Mouse (Mus musculus) neural tube, embryonic 12.5 days (tissue): Measurements from ENCODE around the gene Slc22a2. TPM values are rescaled to one million over a fixed set of nuclear protein-coding genes. Genes with fewer than 3 reads are reported as not detected.
"Not testable (repeated sequence)": the region's sequence is repeated elsewhere in the genome, so short reads cannot be mapped to it uniquely, and the experiment has no call there.

ENCODE experiments used
- ATAC-seq: fragments of 200-750 bp; cut with Nextera tagmentation; 2 replicates; pipeline ENCODE4 v1.8.0; 2017; ENCODE audit warnings: low read depth, mild to moderate bottlenecking, moderate TSS enrichment, moderate library complexity; ENCODE audit not compliant: low FRiP score
- H3K27ac ChIP-seq: fragments of 300-500 bp; sonication (generic); 2 replicates; pipeline ENCODE4 v1.5.1; 2016
- H3K27me3 ChIP-seq: fragments of 300-500 bp; sonication (generic); replicated peaks from 2 replicates; pipeline ENCODE4 v1.6.1; 2016; ENCODE audit warnings: mild to moderate bottlenecking
- H3K36me3 ChIP-seq: fragments of 300-500 bp; sonication (generic); 2 replicates; pipeline ENCODE4 v1.6.1; 2016; ENCODE audit warnings: mild to moderate bottlenecking
- H3K4me1 ChIP-seq: fragments of 300-500 bp; sonication (generic); 2 replicates; pipeline ENCODE4 v1.6.1; 2016
- H3K4me2 ChIP-seq: fragments of 300-500 bp; sonication (generic); replicated peaks from 2 replicates; pipeline ENCODE4 v1.6.1; 2016; ENCODE audit warnings: mild to moderate bottlenecking
- H3K4me3 ChIP-seq: fragments of 300-500 bp; sonication (generic); 2 replicates; pipeline ENCODE4 v1.5.1; 2016
- H3K9ac ChIP-seq: fragments of 300-500 bp; sonication (generic); 2 replicates; pipeline ENCODE4 v1.6.1; 2016; ENCODE audit warnings: mild to moderate bottlenecking
- H3K9me3 ChIP-seq: fragments of 300-500 bp; sonication (generic); 2 replicates; pipeline ENCODE4 v1.6.1; 2016; ENCODE audit warnings: mild to moderate bottlenecking
- WGBS: fragments of 180-500 bp; shearing (Covaris S2); methylation state at CpG from one replicate; pipeline ENCODE4 v1.1.7; 2016; 5-methylcytosine and 5-hydroxymethylcytosine counted together
- polyA plus RNA-seq: library from polyadenylated mRNA; unstranded; fragments of >200 nt; fragmentation: Nextera tagmentation; extraction: Ambion mirVana; gene quantifications from 2 replicates; pipeline ENCODE4 v1.2.1, GENCODE M21; 2016

Gene Slc22a2
- 0.09 TPM in 1 of 2 replicates, not detected in the other for polyA plus RNA-seq

GRCm38 (mm10) chr17:12583991-12584390 is at the start of gene Slc22a2:
Slc22a2 (plus strand) TSS chr17:12584132.
- WGBS = 76% methylated on average over 10 of the region's 10 CpGs
- Histone ChIP-seq H3K27ac (no peak within 1 kb of the TSS), H3K4me1 (0 out of 2 replicates have a peak, but pooled peaks cover 5% of the 10 kb centered on the region), H3K27me3 (no peaks in the 10 kb centered on the region), H3K9me3 (no peaks in the 10 kb centered on the region), H3K4me3 (no peak within 1 kb of the TSS), H3K9ac (no peak within 1 kb of the TSS), H3K36me3 (no peaks in the 10 kb centered on the region), H3K4me2 (no peak within 1 kb of the TSS)
- no peak for ATAC-seq

- no peak overlapping the region for H3K27ac ChIP-seq
Observed at GRCm38 (mm10) chr17:12534353-12535145, 49.4 kb upstream of the Slc22a2 start.

GRCm38 (mm10) chr17:12562215-12562614 is 21.7 kb upstream of the Slc22a2 start:
- 80% methylated on average over 4 of the region's 4 CpGs for WGBS
- Histone ChIP-seq H3K4me2 (no peak overlapping the region), H3K9me3 (peaks cover 16% of the 10 kb centered on the region), H3K4me1 (no peaks in the 10 kb centered on the region), H3K27ac (no peak overlapping the region), H3K27me3 (no peaks in the 10 kb centered on the region), H3K4me3 (no peak overlapping the region), H3K36me3 (no peaks in the 10 kb centered on the region), H3K9ac (no peak overlapping the region)
- ATAC-seq = no peak

More at GRCm38 (mm10) chr17:12534353-12535145, 49.4 kb upstream of the Slc22a2 start:
- no peak overlapping the region for H3K4me3 ChIP-seq
- no peak for ATAC-seq
- H3K4me1 ChIP-seq = no peaks in the 10 kb centered on the region
- 58% methylated on average over 13 of the region's 13 CpGs for WGBS
- no peak overlapping the region for H3K9ac ChIP-seq
- H3K4me2 ChIP-seq = no peak overlapping the region
- no peaks in the 10 kb centered on the region for H3K36me3 ChIP-seq
- H3K9me3 ChIP-seq = no peaks in the 10 kb centered on the region
- H3K27me3 ChIP-seq = no peaks in the 10 kb centered on the region

GRCm38 (mm10) chr17:12564481-12565000 is 19.4 kb upstream of the Slc22a2 start:
- not testable (repeated sequence) for ATAC-seq, H3K27ac ChIP-seq
- WGBS = 84% methylated on average over 6 of the region's 6 CpGs

GRCm38 (mm10) chr17:12565443-12565842 is 18.5 kb upstream of the Slc22a2 start:
- ATAC-seq = no peak
- Histone ChIP-seq H3K36me3 (no peaks in the 10 kb centered on the region), H3K9me3 (no peaks in the 10 kb centered on the region), H3K27ac (no peak overlapping the region), H3K4me1 (no peaks in the 10 kb centered on the region), H3K4me3 (no peak overlapping the region), H3K4me2 (no peak overlapping the region), H3K9ac (no peak overlapping the region), H3K27me3 (no peaks in the 10 kb centered on the region)
- WGBS = 92% methylated on average over 6 of the region's 6 CpGs

More at GRCm38 (mm10) chr17:12564481-12565000, 19.4 kb upstream of the Slc22a2 start:
- not testable (repeated sequence) for H3K4me2 ChIP-seq, H3K4me3 ChIP-seq, H3K36me3 ChIP-seq, H3K27me3 ChIP-seq, H3K9ac ChIP-seq, H3K4me1 ChIP-seq, H3K9me3 ChIP-seq

- H3K9me3 ChIP-seq = no peaks in the 10 kb centered on the region
- WGBS = 86% methylated on average over 6 of the region's 6 CpGs
Observed at GRCm38 (mm10) chr17:12571316-12571715, 12.6 kb upstream of the Slc22a2 start.

GRCm38 (mm10) chr17:12571924-12572463 is 11.9 kb upstream of the Slc22a2 start:
- Histone ChIP-seq H3K27me3 (no peaks in the 10 kb centered on the region), H3K9ac (no peak overlapping the region), H3K36me3 (no peaks in the 10 kb centered on the region), H3K4me3 (no peak overlapping the region), H3K4me1 (no peaks in the 10 kb centered on the region), H3K27ac (no peak overlapping the region), H3K9me3 (no peaks in the 10 kb centered on the region), H3K4me2 (no peak overlapping the region)
- no peak for ATAC-seq
- 77% methylated on average over 9 of the region's 9 CpGs for WGBS

More at GRCm38 (mm10) chr17:12571316-12571715, 12.6 kb upstream of the Slc22a2 start:
- Histone ChIP-seq H3K27me3 (no peaks in the 10 kb centered on the region), H3K4me1 (no peaks in the 10 kb centered on the region), H3K4me2 (no peak overlapping the region), H3K36me3 (no peaks in the 10 kb centered on the region), H3K9ac (no peak overlapping the region), H3K27ac (no peak overlapping the region), H3K4me3 (no peak overlapping the region)
- ATAC-seq = no peak

GRCm38 (mm10) chr17:12575391-12575790 is 8.5 kb upstream of the Slc22a2 start:
- Histone ChIP-seq H3K27ac (no peak overlapping the region), H3K27me3 (no peaks in the 10 kb centered on the region), H3K36me3 (no peaks in the 10 kb centered on the region), H3K4me2 (no peak overlapping the region), H3K9me3 (no peaks in the 10 kb centered on the region), H3K9ac (no peak overlapping the region), H3K4me1 (no peaks in the 10 kb centered on the region), H3K4me3 (no peak overlapping the region)
- ATAC-seq = no peak
- WGBS = 85% methylated on average over 6 of the region's 6 CpGs

GRCm38 (mm10) chr17:12577096-12577495 is 6.8 kb upstream of the Slc22a2 start:
- no peak for ATAC-seq
- no peaks in the 10 kb centered on the region for H3K9me3 ChIP-seq
- WGBS = 92% methylated on average over 7 of the region's 7 CpGs
- no peak overlapping the region for H3K27ac ChIP-seq
- no peak overlapping the region for H3K9ac ChIP-seq
- no peaks in the 10 kb centered on the region for H3K27me3 ChIP-seq
- H3K4me2 ChIP-seq = no peak overlapping the region
- no peaks in the 10 kb centered on the region for H3K4me1 ChIP-seq
- H3K4me3 ChIP-seq = no peak overlapping the region
- no peaks in the 10 kb centered on the region for H3K36me3 ChIP-seq

GRCm38 (mm10) chr17:12585366-12585765 is 1.4 kb downstream of the Slc22a2 start:
- no peak for ATAC-seq
- no peaks in the 10 kb centered on the region for H3K36me3 ChIP-seq
- WGBS = 88% methylated on average over 2 of the region's 2 CpGs
- no peak overlapping the region for H3K4me2 ChIP-seq
- H3K9ac ChIP-seq = no peak overlapping the region
- H3K27ac ChIP-seq = no peak overlapping the region
- H3K27me3 ChIP-seq = no peaks in the 10 kb centered on the region
- H3K4me1 ChIP-seq = 0 out of 2 replicates have a peak, but pooled peaks cover 7% of the 10 kb centered on the region
- H3K4me3 ChIP-seq = no peak overlapping the region
- H3K9me3 ChIP-seq = no peaks in the 10 kb centered on the region

GRCm38 (mm10) chr17:12586966-12587365 is 3.0 kb downstream of the Slc22a2 start:
- no peak overlapping the region for H3K27ac ChIP-seq
- H3K4me2 ChIP-seq = no peak overlapping the region
- H3K9ac ChIP-seq = no peak overlapping the region
- 77% methylated on average over 11 of the region's 11 CpGs for WGBS
- H3K36me3 ChIP-seq = no peaks in the 10 kb centered on the region
- H3K4me3 ChIP-seq = no peak overlapping the region
- no peaks in the 10 kb centered on the region for H3K9me3 ChIP-seq
- H3K27me3 ChIP-seq = no peaks in the 10 kb centered on the region
- H3K4me1 ChIP-seq = 0 out of 2 replicates have a peak, but pooled peaks cover 7% of the 10 kb centered on the region
- no peak for ATAC-seq

- Histone ChIP-seq H3K4me2 (no peak overlapping the region), H3K4me1 (0 out of 2 replicates have a peak, but pooled peaks cover 7% of the 10 kb centered on the region), H3K36me3 (no peaks in the 10 kb centered on the region), H3K9me3 (no peaks in the 10 kb centered on the region; the same call in 1 of the 2 replicates), H3K4me3 (no peak overlapping the region), H3K27ac (no peak overlapping the region), H3K27me3 (no peaks in the 10 kb centered on the region), H3K9ac (no peak overlapping the region)
- 69% methylated on average over 9 of the region's 9 CpGs for WGBS
- ATAC-seq = no peak
Observed at GRCm38 (mm10) chr17:12588801-12589247, 4.9 kb downstream of the Slc22a2 start.
